Mouse (Mus musculus) limb, embryonic 14.5 days (tissue): ENCODE data around the gene Tefm. TPM values are rescaled to one million over a fixed set of nuclear protein-coding genes. Genes with fewer than 3 reads are reported as not detected.

Source experiments
- ATAC-seq: fragments of 200-750 bp; cut with Nextera tagmentation; 2 replicates; pipeline ENCODE4 v1.8.0; 2017; ENCODE audit warnings: low read depth, moderate number of reproducible peaks, moderate TSS enrichment; ENCODE audit not compliant: low FRiP score
- DNase-seq: peaks from one replicate; pipeline ENCODE4 v3.0.0-alpha.2; 2015; ENCODE audit warnings: low spot score
- H3K27ac ChIP-seq: fragments of 300-500 bp; sonication (generic); replicated peaks from 2 replicates; pipeline ENCODE4 v1.5.1; 2014; ENCODE audit warnings: low read depth, mild to moderate bottlenecking, low read length, moderate library complexity, mixed read lengths
- H3K27me3 ChIP-seq: fragments of 300-500 bp; sonication (generic); 2 replicates; pipeline ENCODE4 v1.6.1; 2014; ENCODE audit warnings: low read length, mixed read lengths; ENCODE audit not compliant: control insufficient read depth, insufficient read depth
- H3K36me3 ChIP-seq: fragments of 300-500 bp; sonication (generic); 2 replicates; pipeline ENCODE4 v1.6.1; 2014; ENCODE audit warnings: mild to moderate bottlenecking, low read length, moderate library complexity, mixed read lengths; ENCODE audit not compliant: control insufficient read depth, insufficient read depth
- H3K4me1 ChIP-seq: fragments of 300-500 bp; sonication (generic); 2 replicates; pipeline ENCODE4 v1.6.1; 2014; ENCODE audit warnings: antibody characterized with exemption, low read length, mixed read lengths; ENCODE audit not compliant: control insufficient read depth, insufficient read depth
- H3K4me2 ChIP-seq: fragments of 300-500 bp; sonication (generic); replicated peaks from 2 replicates; pipeline ENCODE4 v1.6.1; 2014; ENCODE audit warnings: low read depth, mild to moderate bottlenecking, low read length, moderate library complexity; ENCODE audit not compliant: severe bottlenecking
- H3K4me3 ChIP-seq: fragments of 300-500 bp; sonication (generic); replicated peaks from 2 replicates; pipeline ENCODE4 v1.5.1; 2014; ENCODE audit warnings: low read length
- H3K9ac ChIP-seq: fragments of 300-500 bp; sonication (generic); 2 replicates; pipeline ENCODE4 v1.6.1; 2014; ENCODE audit warnings: mild to moderate bottlenecking, low read depth, low read length, moderate library complexity; ENCODE audit not compliant: severe bottlenecking
- H3K9me3 ChIP-seq: fragments of 300-500 bp; sonication (generic); 2 replicates; pipeline ENCODE4 v1.6.1; 2016; ENCODE audit warnings: low read length; ENCODE audit not compliant: control insufficient read depth
- POLR2A ChIP-seq: fragments of 200-500 bp; IDR thresholded peaks from 2 replicates; pipeline ENCODE4 v1.8.0; 2012; ENCODE audit warnings: inconsistent platforms, mild to moderate bottlenecking, moderate library complexity, borderline replicate concordance; ENCODE audit not compliant: insufficient read depth, insufficient read length; ENCODE audit errors: extremely low read depth
- WGBS: fragments of 180-500 bp; shearing (Covaris S2); extraction: QIAGEN DNeasy Blood & Tissue Kit; methylation state at CpG from one replicate; pipeline ENCODE4 v1.1.7; 2014; 5-methylcytosine and 5-hydroxymethylcytosine counted together
- polyA plus RNA-seq, 2 experiments: library from polyadenylated mRNA; depleted of rRNA in 1 of 2; stranded (reverse) in 1 of 2; unstranded in 1 of 2; fragments of >200 nt; fragmentation: Nextera tagmentation in 1 of 2; extraction: Ambion mirVana in 1 of 2; gene quantifications; 2 replicates each; pipeline versions ENCODE4 v1.2.1 to v1.2.3; 2012 to 2014

Tefm gene
- polyA plus RNA-seq, 2 experiments = 17.2 to 23.8 TPM

- H3K9me3 ChIP-seq = no peaks in the 10 kb centered on the region
- no peaks in the 10 kb centered on the region for H3K36me3 ChIP-seq
- H3K4me1 ChIP-seq = no peaks in the 10 kb centered on the region
- H3K4me3 ChIP-seq = no peak overlapping the region
- WGBS = 70% methylated on average over 5 of the region's 5 CpGs
- no peak overlapping the region for H3K27ac ChIP-seq
- H3K9ac ChIP-seq = no peak overlapping the region
- no peak for DNase-seq
- TF ChIP-seq POLR2A = no peak
- no peak for ATAC-seq
- no peak overlapping the region for H3K4me2 ChIP-seq
- no peaks in the 10 kb centered on the region for H3K27me3 ChIP-seq
These were observed 39.2 kb upstream of the Tefm start for GRCm38 (mm10) chr11:80181021-80181749.

GRCm38 (mm10) chr11:80178316-80178715 is 36.3 kb upstream of the Tefm start:
- no peaks in the 10 kb centered on the region for H3K4me1 ChIP-seq
- H3K27ac ChIP-seq = no peak overlapping the region
- no peak overlapping the region for H3K4me3 ChIP-seq
- no peak for TF ChIP-seq POLR2A
- H3K9me3 ChIP-seq = no peaks in the 10 kb centered on the region
- H3K4me2 ChIP-seq = no peak overlapping the region
- WGBS = 87% methylated on average over 8 of the region's 8 CpGs
- ATAC-seq (no peak), DNase-seq (no peak)
- no peak overlapping the region for H3K9ac ChIP-seq
- no peaks in the 10 kb centered on the region for H3K36me3 ChIP-seq
- no peaks in the 10 kb centered on the region for H3K27me3 ChIP-seq

GRCm38 (mm10) chr11:80176911-80177895 is 35.2 kb upstream of the Tefm start:
- 76% methylated on average over 11 of the region's 11 CpGs for WGBS

GRCm38 (mm10) chr11:80173963-80174670 is 32.1 kb upstream of the Tefm start:
- DNase-seq = no peak
- Histone ChIP-seq H3K27ac (no peak overlapping the region), H3K9ac (no peak overlapping the region), H3K4me2 (no peak overlapping the region), H3K27me3 (no peaks in the 10 kb centered on the region), H3K9me3 (no peaks in the 10 kb centered on the region), H3K4me1 (no peaks in the 10 kb centered on the region), H3K4me3 (no peak overlapping the region), H3K36me3 (no peaks in the 10 kb centered on the region)
- 74% methylated on average over 11 of the region's 11 CpGs for WGBS
- TF ChIP-seq POLR2A = no peak
- ATAC-seq = no peak

More at GRCm38 (mm10) chr11:80176911-80177895, 35.2 kb upstream of the Tefm start:
- Histone ChIP-seq H3K27ac (no peak overlapping the region), H3K9ac (no peak overlapping the region), H3K4me1 (no peaks in the 10 kb centered on the region), H3K9me3 (no peaks in the 10 kb centered on the region), H3K36me3 (no peaks in the 10 kb centered on the region), H3K27me3 (no peaks in the 10 kb centered on the region), H3K4me3 (no peak overlapping the region), H3K4me2 (no peak overlapping the region)
- ATAC-seq (no peak), DNase-seq (no peak)
- no peak for TF ChIP-seq POLR2A

GRCm38 (mm10) chr11:80171884-80172283 is 29.9 kb upstream of the Tefm start:
- no peaks in the 10 kb centered on the region for H3K27me3 ChIP-seq
- no peak overlapping the region for H3K9ac ChIP-seq
- WGBS = 71% methylated on average over 4 of the region's 4 CpGs
- ATAC-seq = no peak
- no peak for DNase-seq
- no peak overlapping the region for H3K4me2 ChIP-seq
- H3K4me3 ChIP-seq = no peak overlapping the region
- H3K4me1 ChIP-seq = no peaks in the 10 kb centered on the region
- no peak overlapping the region for H3K27ac ChIP-seq
- no peaks in the 10 kb centered on the region for H3K9me3 ChIP-seq
- no peak for TF ChIP-seq POLR2A
- no peaks in the 10 kb centered on the region for H3K36me3 ChIP-seq
